Mouse (Mus musculus) natural killer cell, adult 2 months (primary cell): ENCODE measurements around the gene Tspan32.

Source experiments
- DNase-seq, 2 experiments: peaks; one replicate each; pipeline ENCODE4 v3.0.0; 2022; ENCODE audit warnings: low spot score in 2 of 2

Tspan32 gene

GRCm38 (mm10) chr7:143033581-143033980 is 28.7 kb downstream of the Tspan32 start:
- no peak for DNase-seq

DNA sequence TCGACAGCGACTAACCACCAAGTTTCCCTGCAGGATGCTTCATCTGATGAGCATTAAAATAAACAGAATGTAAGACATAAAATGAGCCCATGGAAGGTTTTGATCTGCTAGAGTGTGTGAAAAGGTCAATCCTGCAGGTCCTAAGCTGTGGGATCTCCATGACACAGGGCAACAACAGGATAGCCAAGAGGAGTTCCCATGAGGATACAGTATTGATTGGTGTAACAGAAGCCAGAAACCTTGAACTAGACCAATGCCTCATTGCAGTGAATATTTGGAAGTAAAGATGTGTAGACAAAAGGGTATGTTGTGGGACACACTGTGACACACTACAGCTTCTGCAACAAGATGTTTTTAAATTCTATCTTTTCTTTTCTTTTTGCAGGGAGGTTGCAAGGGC is 29.3 kb downstream of the Tspan32 start:
- DNase-seq = no peak

GRCm38 (mm10) chr7:143034519-143035450 is 29.9 kb downstream of the Tspan32 start:
- DNase-seq = no peak

DNA sequence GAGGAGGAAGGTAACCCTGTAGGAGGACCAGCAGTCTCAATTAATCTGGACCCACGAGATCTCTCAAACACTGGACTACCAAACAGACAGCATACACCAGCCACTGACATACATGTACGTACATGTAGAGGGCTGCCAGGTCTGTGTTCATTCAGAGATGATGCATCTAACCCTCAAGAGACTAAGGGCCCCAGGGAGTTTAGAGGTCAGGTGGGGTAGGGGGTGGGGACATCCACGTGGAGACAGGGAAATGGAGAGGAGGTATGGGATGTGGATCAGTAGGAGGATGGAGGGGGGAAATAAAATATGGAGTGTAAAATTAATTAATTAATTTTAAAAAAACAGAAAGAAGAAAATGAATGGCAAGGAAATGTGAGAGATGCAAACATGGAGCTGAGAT is 31.9 kb downstream of the Tspan32 start:
- no peak for DNase-seq

GRCm38 (mm10) chr7:143037306-143037705 is 32.5 kb downstream of the Tspan32 start:
- no peak for DNase-seq

GRCm38 (mm10) chr7:143038174-143038931 is 33.5 kb downstream of the Tspan32 start:
- DNase-seq = peak in 1 of 2 experiments; percentile 69

GRCm38 (mm10) chr7:143040561-143040960 is 35.7 kb downstream of the Tspan32 start:
- DNase-seq = no peak

DNA sequence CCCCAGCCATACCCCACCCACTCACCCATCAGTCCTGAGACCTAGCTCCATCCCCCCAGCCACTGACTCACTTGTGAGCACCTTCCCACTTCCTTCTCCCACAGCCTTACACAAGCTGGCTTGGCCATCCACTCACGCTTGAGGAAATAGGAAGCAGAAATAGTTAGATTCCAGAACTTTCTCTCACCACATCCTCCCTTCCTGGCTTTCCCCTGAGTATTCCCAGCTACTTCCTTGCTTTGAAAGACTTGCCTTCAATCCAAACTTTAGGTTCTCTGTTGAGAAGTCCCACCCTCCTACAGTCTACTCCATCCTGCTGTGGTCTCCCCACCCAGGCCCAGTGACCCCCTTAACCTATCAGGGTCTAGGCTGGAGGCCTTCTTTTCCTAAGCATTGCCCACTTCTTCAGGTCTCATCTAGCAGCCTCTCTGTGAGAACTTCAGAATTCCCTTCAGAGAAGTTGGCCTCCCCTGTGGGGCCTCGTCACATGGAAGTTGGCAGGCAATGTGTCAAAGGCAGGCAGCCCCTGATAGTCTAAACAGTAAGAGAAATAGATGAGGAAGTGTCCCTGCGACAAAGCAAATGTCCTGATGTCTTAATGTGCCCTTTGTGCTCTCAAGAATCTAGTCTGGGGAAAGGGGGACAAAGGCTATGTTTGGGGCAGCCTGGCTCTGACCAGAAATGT is 36.4 kb downstream of the Tspan32 start:
- no peak for DNase-seq

- no peak for DNase-seq
Measured at GRCm38 (mm10) chr7:143042089-143042488, 37.2 kb downstream of the Tspan32 start.

GRCm38 (mm10) chr7:143042897-143043300 is 38.1 kb downstream of the Tspan32 start:
- peak; percentile 42 to 62 for DNase-seq

DNA sequence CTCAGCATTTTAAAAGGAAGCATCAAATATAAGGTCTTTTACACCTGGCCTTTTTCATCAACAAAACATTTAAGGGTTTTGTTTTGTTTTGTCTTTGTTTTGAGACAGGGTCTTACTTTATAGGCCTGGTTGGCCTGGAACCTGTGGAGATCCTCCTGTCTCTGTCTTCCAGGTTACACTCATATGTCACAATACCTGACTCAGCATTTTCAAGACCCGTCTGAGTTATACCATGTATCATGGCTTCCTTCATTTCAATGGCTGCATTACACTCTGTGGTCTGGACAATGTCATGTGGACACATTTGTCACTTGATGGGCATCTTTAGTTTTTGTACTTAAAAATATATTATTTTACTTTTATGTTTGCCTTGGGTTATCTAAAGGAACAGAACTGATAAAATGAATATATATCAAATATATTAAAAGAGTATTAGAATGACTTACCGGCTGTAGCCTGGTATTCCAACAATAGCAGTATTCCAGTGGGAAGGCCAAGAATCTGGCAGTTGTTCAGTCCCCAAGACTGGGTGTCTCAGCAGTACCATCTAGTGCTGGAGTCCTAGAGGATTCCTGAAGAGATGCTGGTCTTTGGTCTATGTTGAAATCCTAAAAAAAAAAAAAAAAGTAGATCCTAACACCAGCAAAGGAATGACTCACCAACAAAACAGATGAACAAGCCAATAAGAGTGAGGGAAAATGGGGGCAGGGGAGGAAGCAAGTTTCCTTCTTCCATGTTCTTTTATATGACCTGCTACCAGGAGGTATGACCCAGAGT is 39.4 kb downstream of the Tspan32 start:
- DNase-seq = no peak

DNA sequence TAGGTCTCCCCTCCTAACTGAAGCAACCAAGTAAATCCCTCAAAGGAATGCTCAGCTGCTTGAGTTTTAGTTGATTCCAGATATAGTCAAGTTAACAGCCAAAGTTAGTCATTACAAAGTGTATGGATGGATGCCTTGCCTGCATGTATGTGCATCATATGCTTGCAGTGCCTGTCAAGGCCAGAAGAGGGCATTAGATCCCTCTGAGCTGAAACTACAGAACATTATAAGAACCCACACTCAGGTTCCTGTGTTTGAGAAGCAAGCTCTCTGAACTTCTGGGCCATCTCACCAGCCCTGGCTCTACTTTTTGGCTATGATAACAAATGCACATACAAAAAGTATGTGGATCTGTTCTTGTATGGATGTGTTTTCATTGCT is 40.0 kb downstream of the Tspan32 start:
- peak in 1 of 2 experiments; percentile 31 for DNase-seq

DNA sequence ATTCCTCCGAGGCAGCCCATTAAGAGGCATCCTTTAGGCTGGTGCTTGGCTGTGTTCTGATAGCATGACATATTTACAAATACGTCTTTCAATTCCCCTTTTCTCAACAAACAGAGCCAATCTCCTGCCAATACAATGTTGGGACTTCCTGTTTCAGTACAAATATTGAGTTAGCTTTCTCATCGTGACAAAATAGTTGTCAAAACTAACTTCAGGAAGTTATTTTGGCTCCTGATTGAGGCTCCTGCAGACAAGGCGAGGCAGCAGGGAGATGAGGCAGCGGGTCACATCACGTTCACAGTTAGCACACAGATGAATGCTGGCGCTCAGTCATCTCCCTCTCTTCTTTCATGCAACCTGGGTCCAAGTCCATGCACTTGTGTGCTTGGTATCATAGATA is 41.5 kb downstream of the Tspan32 start:
- DNase-seq = peak in 1 of 2 experiments; percentile 26

- no peak for DNase-seq
Measured at GRCm38 (mm10) chr7:143049331-143049730, 44.5 kb downstream of the Tspan32 start.

GRCm38 (mm10) chr7:143049841-143050816 is 45.3 kb downstream of the Tspan32 start:
- DNase-seq = no peak

DNA sequence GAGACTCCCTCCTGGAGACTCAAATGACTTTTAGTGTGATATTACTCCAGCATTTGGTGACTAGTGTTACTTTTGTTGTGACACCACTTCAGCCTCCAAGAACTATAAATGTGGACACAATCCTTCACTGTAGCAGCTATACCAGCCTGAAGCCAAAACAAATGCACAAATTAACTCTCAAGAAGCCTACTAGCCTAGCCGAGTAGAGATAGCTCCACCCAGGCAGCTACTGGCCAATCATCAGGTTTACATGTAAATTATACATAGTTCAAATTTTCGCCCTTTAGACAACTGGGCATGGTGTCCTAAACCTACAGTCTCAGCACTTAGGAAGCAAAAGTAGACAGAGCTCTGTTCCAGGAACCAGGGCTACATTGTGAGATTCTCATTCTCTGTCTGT is 46.5 kb downstream of the Tspan32 start:
- DNase-seq = no peak

GRCm38 (mm10) chr7:143052626-143053007 is 47.8 kb downstream of the Tspan32 start, which contains the start of gene Cd81:
Gene Cd81, plus strand, starts transcription at chr7:143052739.
- peak in 1 of 2 experiments; percentile 77 for DNase-seq

DNA sequence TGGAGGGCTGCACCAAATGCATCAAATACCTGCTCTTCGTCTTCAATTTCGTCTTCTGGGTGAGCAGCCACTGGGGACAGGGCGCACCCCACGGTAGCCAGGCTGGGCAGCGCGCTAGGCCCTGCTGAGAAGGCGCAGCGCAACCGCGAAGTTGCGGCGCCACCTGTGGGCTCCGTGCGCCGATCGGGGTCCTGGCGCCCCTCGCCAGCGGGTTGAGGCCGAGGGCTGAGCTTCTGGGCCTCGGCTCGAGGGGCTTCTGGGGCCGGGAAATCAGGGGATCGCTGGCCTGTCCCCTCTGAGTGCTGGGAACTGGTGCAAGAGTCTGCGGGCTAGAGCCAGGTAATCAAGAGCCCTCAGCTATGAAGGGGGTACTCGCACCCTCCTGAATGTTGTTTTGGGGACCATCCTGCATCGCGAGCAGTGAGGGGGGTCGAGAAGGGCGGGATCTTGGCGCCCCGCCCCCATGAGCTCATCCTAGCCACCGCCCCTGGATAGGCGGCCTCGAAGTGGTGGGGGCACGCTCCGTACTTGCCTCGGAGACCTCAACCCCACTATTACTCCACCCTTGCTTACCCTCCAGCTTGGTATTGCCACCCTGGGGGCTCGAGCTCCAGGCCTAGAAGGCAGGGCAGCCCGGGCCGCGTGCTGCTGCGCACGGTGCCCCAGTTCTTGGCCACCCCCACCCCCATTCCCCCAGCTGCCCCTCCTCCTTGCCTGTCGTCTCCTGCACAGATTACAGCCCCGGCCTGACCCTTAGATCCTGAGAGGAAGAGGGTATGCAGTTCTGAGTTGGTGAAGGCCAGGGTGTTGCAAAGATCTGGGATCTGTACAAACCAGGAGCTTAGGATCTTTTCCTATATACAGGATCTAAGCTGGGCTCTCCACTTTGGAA is 48.4 kb downstream of the Tspan32 start:
- DNase-seq = peak in 1 of 2 experiments; percentile 29
